Mouse (Mus musculus) small intestine, adult 2 months (tissue): ENCODE measurements around the gene Olfr926.
"Not testable (repeated sequence)": the region's sequence is repeated elsewhere in the genome, so short reads cannot be mapped to it uniquely, and the experiment has no call there.

ENCODE experiments used
- CTCF ChIP-seq: fragments of 200-500 bp; IDR thresholded peaks from 2 replicates; pipeline ENCODE4 v1.5.1; 2012; ENCODE audit warnings: low read depth, mild to moderate bottlenecking, control low read depth, inconsistent platforms, low read length, moderate library complexity, mixed read lengths; ENCODE audit not compliant: insufficient replicate concordance, insufficient read length; ENCODE audit errors: extremely low read depth
- POLR2A ChIP-seq: fragments of 200-500 bp; IDR thresholded peaks from 2 replicates; pipeline ENCODE4 v1.6.1; 2012; ENCODE audit warnings: low read depth, mild to moderate bottlenecking, control low read depth, inconsistent platforms, low read length, moderate library complexity

DNA sequence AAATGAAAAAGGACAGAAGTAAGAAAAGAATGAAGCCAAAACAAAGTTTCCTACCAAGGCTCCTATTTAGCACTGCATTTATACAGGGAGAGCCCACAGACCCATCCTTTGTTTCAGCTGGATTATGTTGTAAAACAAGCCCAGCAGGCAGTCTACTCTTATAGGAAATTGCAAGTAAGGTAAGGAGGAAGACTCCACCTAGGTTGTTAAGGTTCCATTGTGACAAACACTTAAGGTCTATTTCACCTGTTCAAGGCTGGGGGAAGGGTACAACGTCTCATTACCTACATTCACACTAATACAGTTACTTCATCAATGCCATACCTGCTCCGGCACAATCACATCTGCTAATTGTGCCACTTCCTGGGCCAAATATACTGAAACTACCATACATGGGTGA, 2.0 kb upstream of the Olfr926 start:
- TF ChIP-seq POLR2A, CTCF: not testable (repeated sequence)
